Comparison of ENCODE assay signal across 8 mouse cellular contexts in the genomic region with DNA sequence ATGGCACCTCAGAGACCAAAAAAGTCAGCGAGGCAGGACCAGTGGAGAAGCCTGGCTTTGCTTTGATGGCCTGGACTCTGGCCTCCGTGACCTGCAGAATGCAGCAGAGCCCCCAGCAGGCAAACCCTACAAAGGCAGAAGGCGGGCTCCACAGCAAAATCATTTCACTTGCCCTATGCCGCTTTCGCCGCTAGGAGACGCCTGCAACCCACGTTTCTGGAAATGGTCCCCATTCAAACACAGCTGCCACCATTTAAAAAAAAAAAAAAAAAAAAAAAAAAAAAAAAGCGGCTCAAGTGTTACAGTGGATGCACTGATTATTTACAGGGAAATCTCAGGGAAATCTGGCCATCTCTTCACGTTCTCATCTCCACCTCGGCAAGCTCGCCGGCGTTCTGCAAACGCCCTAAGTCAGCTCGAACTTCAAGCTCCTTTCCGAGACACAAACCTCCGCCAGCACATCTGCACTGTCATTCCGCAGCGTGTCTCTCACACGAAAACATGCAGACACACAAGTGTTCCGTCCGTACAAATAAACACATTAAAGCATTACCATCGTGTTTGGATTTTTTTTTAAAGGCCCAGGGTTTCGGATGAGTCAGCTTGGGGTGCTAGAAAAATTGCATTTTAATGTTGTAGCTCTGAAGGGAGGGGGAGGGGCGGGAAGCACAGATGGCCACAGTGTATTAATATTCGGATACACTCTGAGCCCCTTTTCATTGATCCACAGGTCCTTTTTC. TPM values are rescaled to one million over a fixed set of nuclear protein-coding genes. Genes with fewer than 3 reads are reported as not detected.
DNase-seq lines count a peak whose midpoint lies in the region; TF ChIP-seq lines count a peak whose summit lies in the region.

No protein-coding gene starts in this region.

- peak; percentile 56; the same call in 1 of the 2 replicates for TF ChIP-seq CTCF in small intestine, adult 2 months (IDR thresholded peaks at IDR 0.05; ENCODE audit: extremely low read depth, insufficient read length, insufficient replicate concordance, low read depth, low read length)
- no peak for TF ChIP-seq CTCF in thymus, adult 2 months (IDR thresholded peaks at IDR 0.05; ENCODE audit: borderline replicate concordance, control insufficient read depth, extremely low read depth, insufficient read depth, low read length, poor library complexity)

- peak overlapping the region; percentile 69 for H3K4me3 ChIP-seq in midbrain, embryonic 10.5 days
- H3K4me3 ChIP-seq in small intestine, adult 2 months (ENCODE audit: low read depth, low read length) = peak overlapping the region; percentile 47
- H3K4me3 ChIP-seq in thymus, adult 2 months (ENCODE audit: control insufficient read depth, insufficient read depth, low read length) = no peak overlapping the region

- peak; percentile 73 for DNase-seq in adrenal gland, postnatal 10 days
- peak; percentile 91 for DNase-seq in embryo, embryonic 10 days (ENCODE audit: low spot score)
- peak; percentile 30 for DNase-seq in gastrocnemius, postnatal 25 days
- DNase-seq in kidney, adult 11 months = peak; percentile 34
- peak; percentile 75 to 85 for DNase-seq in left cerebral cortex, postnatal 36 days (ENCODE audit: low spot score in 2 of 2)
- peak; percentile 86 for DNase-seq in midbrain, embryonic 10.5 days (ENCODE audit: low spot score)
- DNase-seq in thymus, adult 2 months = no peak

- peaks cover 36% of the 10 kb centered on the region for H3K4me1 ChIP-seq in midbrain, embryonic 10.5 days
- H3K4me1 ChIP-seq in small intestine, adult 2 months (ENCODE audit: control insufficient read depth, insufficient read depth, insufficient read length, low read length) = peaks cover 3% of the 10 kb centered on the region; the same call in 1 of the 2 replicates
- H3K4me1 ChIP-seq in thymus, adult 2 months (replicated peaks; ENCODE audit: control insufficient read depth, insufficient read depth, low read length) = no peaks in the 10 kb centered on the region; the same call in 1 of the 2 replicates

- peaks cover 25% of the 10 kb centered on the region for H3K27me3 ChIP-seq in midbrain, embryonic 10.5 days (ENCODE audit: low read depth, poor library complexity, severe bottlenecking)
- peaks cover 35% of the 10 kb centered on the region for H3K27me3 ChIP-seq in small intestine, adult 2 months (ENCODE audit: control insufficient read depth, insufficient read depth, low read length)
- no peaks in the 10 kb centered on the region; the same call in 1 of the 2 replicates for H3K27me3 ChIP-seq in thymus, adult 2 months (ENCODE audit: control insufficient read depth, insufficient read depth, low read length)

- no peaks in the 10 kb centered on the region for H3K36me3 ChIP-seq in midbrain, embryonic 10.5 days
- H3K36me3 ChIP-seq in small intestine, adult 2 months (ENCODE audit: control insufficient read depth, insufficient read depth, low read length) = no peaks in the 10 kb centered on the region
- no peaks in the 10 kb centered on the region for H3K36me3 ChIP-seq in thymus, adult 2 months (ENCODE audit: control insufficient read depth, insufficient read depth, low read length)

- intact Hi-C loops in left cerebral cortex, postnatal 36 days (cut with DNase I) = no loop called here

- H3K27ac ChIP-seq in midbrain, embryonic 10.5 days (replicated peaks) = peak overlapping the region; percentile 84
- H3K27ac ChIP-seq in small intestine, adult 2 months (ENCODE audit: insufficient read depth, low read depth, low read length) = no peak overlapping the region
- no peak overlapping the region for H3K27ac ChIP-seq in thymus, adult 2 months (ENCODE audit: control insufficient read depth, insufficient read depth, low read length)

- TF ChIP-seq POLR2A in small intestine, adult 2 months (IDR thresholded peaks at IDR 0.05; ENCODE audit: low read depth, low read length) = no peak
- no peak for TF ChIP-seq POLR2A in thymus, adult 2 months (IDR thresholded peaks at IDR 0.05; ENCODE audit: control insufficient read depth, extremely low read depth, insufficient read depth, low read length, poor library complexity)

- no peaks in the 10 kb centered on the region for H3K9me3 ChIP-seq in midbrain, embryonic 10.5 days (replicated peaks)

- 0% methylated on average over 27 of the region's 27 CpGs for WGBS in midbrain, embryonic 10.5 days
- 2% methylated on average over 27 of the region's 27 CpGs for WGBS in small intestine, adult 2 months
- 2% methylated on average over 27 of the region's 27 CpGs for WGBS in thymus, adult 2 months

RNA-seq across cellular contexts. Expression of gene Pcdh10, which starts 2.3 kb away (rescaled TPM):
- total RNA-seq in adrenal gland, postnatal 10 days (2021) = 1 to 10 TPM; 4.4 to 6.5 TPM
- total RNA-seq in gastrocnemius, postnatal 25 days (2021) = under 1 TPM; 0.23 to 0.27 TPM
- total RNA-seq in left cerebral cortex, postnatal 36 days (2021) = 100 to 1,000 TPM; 208 to 222 TPM
- polyA plus RNA-seq in midbrain, embryonic 10.5 days (2016; fragmentation: Nextera tagmentation; extraction: Ambion mirVana) = 0.75 and 1.8 TPM in 2 replicates
- 0.29 and 0.41 TPM in 2 replicates for polyA plus RNA-seq in small intestine, adult 2 months (2012; rRNA removed)
- polyA plus RNA-seq in thymus, adult 2 months (2012; rRNA removed) = 0.17 and 0.23 TPM in 2 replicates

Comparison
In these comparisons a context has a peak if more than half of its experiments do, and no peak if none do; other contexts are left out.
1. RNA of gene Pcdh10, which starts 2.3 kb away (total RNA-seq): 208 to 222 TPM in left cerebral cortex, postnatal 36 days; 4.4 to 6.5 TPM in adrenal gland, postnatal 10 days and 0.23 to 0.27 TPM in gastrocnemius, postnatal 25 days; every median in the first group is over 10 times any median in the second.